Mouse (Mus musculus) testis, adult 2 months (tissue): Measurements from ENCODE around the gene Hmgn2.

Source experiments
- CTCF ChIP-seq: fragments of 200-500 bp; IDR thresholded peaks from 2 replicates; pipeline ENCODE4 v1.5.1; 2012; ENCODE audit warnings: low read depth, mild to moderate bottlenecking, inconsistent platforms, low read length, moderate library complexity; ENCODE audit not compliant: control insufficient read depth, insufficient read depth, insufficient replicate concordance
- POLR2A ChIP-seq: fragments of 200-500 bp; IDR thresholded peaks from 2 replicates; pipeline ENCODE4 v1.6.1; 2012; ENCODE audit warnings: low read depth, mild to moderate bottlenecking, inconsistent platforms, low read length, moderate library complexity; ENCODE audit not compliant: control insufficient read depth

- no peak for TF ChIP-seq CTCF
- TF ChIP-seq POLR2A = no peak
These were observed 21.6 kb upstream of the Hmgn2 start for GRCm38 (mm10) chr4:133990035-133990434.
